Mouse (Mus musculus) cerebellum, adult 11-12 months (tissue): Measurements from ENCODE around the gene Got1.

ENCODE experiments used
- DNase-seq: peaks from one replicate; pipeline ENCODE4 v3.0.0; 2022

Gene Got1

DNA sequence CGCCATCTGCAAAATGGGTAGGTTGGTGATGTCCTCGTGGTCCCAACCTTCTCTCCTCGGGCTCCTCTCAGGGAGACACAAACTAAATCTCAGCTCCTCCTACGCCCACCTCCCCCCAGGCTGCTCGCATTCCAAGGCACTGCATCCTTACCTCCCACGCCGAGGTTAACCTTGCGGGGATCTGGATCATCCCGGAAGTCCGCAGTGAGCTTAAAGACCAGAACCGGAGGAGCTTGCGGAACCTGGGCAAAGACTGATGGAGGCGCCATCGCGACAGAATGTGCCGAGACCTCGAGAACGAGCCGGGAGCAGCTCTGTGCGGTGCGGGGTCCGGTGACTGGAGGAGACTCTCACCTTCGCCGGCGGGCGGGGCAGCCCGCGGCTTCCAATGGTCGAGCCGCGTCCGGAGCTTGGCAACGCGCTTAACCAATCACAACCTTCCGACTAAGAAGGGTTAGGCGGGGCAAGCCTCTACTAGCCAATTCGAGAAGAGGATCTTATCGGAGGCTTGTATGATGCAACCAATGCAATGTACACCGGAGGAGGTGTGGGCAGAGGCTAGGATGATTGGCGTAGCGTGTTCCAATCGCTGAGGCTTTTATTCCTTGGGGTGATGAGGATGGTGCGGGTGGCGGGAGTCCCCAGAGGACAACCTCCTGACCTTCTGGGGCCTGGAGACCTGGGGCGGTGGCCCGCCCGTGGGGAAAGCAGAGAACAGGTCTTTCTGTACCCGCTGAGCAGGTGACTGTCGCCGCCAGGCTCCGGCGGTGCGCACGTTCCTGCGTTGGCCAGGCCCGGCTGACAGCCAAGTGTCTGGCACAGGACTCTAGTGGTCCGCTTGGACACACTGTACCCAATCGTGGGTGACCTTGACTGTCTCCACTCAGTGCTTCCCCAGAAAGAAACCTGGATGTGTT is at the start of gene Got1:
TSS of gene Got1 (minus strand) at position 419 of the 917 bp plus-strand sequence.
- peak; percentile 99 for DNase-seq

DNA sequence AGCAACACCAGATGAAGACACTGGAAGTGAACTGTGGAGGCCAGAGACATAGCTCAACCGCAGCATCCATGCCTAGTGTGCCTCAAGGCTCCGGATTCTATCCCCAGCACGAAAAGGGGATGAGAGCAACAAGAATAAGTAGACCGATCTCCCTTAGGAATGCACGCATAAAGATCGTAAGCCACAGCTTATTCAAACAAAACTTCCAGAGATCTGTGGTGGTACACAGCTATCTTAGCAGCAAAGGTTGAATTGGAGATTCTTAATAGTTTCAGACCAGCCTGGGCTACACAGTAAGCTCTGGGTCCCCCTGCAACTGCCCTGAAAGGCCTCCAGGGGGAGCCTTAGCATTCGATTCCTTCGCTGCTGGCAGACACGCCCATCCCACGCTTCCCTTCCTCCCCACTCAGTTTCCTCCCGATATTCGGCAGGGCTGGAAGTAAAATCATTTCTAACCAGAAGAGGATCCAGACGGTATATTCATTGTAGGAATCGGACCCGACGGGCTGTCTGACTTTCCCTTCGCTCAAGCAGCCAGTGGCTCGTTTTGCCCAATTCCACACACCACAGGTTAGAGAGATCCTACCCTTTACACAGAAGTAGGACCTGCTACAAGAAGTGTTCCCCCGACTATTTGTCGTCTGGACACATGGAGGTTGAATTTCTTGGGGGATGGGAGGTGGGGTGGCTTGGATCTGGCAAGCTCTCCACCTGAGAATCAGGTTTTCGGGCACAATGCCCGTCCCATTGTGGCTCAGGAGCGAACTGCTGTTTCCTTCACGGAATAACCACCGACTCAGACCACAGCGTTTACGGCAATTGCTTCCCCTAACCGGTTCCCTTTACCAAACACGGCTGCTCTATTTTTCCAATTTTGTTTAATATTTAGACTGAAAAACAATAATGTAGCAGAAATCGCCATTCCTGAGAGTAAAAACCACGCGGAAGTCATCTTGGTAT is 46.7 kb upstream of the Got1 start:
- DNase-seq, result peak; percentile 29

- DNase-seq, result no peak
Observed at GRCm38 (mm10) chr19:43569133-43569532, 44.7 kb upstream of the Got1 start.

- no peak for DNase-seq
Observed at GRCm38 (mm10) chr19:43568298-43568697, 43.9 kb upstream of the Got1 start.

GRCm38 (mm10) chr19:43563166-43563565 is 38.8 kb upstream of the Got1 start:
- DNase-seq, result no peak

DNA sequence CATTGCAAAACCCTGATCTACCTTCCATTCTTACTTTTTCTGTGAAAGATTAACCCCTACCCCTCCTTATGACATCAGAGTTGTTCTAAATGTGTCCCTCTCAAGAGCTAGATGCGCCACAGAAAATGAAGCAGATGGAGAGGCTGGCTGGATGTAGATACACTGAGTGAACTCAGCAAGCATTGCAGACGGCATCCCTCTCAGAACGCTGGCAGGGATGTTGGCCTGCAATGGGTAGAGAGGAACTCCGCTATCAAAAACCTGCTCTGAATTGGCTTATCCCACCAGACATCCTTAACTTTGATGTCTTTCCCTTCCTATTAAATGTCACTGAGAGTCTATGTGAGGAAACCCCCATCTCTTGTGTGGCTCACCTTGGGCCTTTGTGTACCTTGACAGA is 37.4 kb upstream of the Got1 start:
- DNase-seq, result no peak

GRCm38 (mm10) chr19:43560244-43560643 is 35.8 kb upstream of the Got1 start:
- DNase-seq, result no peak

- no peak for DNase-seq
Observed at GRCm38 (mm10) chr19:43551493-43551890, 27.1 kb upstream of the Got1 start.

DNA sequence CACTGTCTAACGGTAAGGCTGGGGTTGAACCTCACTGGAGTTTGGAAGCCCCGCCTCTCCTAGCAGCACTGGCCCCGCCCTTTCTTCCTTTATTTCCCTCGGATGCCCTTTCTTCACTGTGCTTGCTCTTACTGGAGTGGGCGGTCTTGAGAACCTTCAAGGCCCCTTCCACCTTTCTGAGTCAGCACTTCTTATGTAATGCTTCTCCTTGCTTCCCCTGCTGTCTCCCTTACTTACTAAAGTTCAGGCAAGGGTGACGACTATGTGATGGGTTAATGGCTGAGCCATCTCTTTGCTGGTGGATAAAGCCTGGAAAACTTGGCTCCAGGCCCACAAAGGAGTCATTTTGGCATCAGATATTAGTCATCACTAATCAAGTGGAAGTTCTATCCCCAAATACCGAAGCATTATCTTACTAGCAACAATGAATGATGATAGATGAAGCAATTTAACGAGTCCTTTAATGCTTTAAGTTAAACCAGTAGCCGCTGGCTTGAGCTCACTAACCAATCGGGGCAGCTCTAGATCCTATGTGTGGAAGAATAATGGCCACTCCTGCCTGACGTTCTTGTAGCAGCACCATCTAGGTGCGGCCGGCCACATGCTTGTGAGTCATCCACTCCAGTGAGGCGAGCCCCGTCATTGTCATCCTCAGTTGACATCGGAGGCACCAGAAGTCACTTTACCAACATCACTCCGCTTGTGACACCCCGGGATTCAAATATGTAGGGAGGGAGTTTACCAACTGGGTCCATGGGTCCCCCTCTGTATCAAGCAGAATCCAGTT is 26.5 kb upstream of the Got1 start:
- DNase-seq, result no peak

- DNase-seq, result no peak
Observed at GRCm38 (mm10) chr19:43548060-43548459, 23.7 kb upstream of the Got1 start.

DNA sequence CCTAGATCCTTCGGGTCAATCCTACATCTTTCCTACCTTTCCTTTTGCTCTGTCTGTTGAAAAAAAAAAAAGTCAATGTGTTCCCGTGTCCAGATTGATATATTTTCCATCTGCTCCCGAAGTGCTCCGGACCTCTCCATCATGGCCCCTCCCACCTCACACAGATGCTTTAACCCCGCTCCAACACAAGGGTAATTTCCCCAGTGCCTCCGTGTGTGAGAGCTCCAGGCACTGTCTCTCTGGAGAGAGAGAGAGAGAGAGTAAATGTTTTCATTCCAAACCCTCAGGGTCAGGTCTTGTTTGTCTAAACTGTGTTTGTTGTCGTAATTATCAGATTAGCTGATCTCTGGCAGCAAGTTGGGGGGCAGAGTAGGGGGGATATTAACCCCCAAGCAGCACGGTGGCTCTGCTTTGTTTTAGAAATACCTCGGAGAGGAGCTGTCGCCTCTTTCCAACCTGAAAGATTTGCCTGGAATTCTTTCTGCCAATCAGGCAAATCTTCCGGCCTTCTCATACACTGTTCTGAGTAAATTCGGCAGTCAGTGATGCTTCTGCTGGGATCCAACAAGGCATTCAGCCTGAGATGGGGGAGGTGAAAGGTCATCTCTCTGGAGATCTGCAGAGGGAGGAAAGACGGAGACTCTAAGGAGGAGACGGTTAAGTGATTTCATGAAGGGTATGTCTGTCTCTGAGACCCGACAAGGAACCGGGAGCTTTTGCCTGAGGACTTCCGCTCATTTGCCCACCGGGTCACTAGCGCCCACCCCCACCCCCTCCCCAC is 22.1 kb upstream of the Got1 start:
- DNase-seq, result no peak

DNA sequence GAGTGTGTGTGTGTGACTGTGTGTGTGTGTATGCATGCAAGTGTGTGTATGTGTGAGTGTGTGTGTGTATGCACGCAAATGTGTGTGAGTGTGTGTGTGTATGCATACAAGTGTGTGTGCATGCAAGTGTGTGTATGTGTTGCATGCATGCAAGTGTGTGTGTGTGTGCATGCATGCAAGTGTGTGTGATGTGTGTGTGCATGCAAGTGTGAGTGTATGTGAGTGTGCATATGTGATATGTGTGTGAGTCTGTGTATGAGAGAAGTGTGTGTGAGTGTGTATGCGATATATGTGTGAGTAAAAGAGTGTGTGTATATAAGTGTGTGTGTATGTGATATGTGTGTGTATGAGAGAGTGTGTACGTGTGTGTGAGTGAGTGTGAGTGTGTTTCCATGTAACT is 11.0 kb upstream of the Got1 start:
- DNase-seq, result no peak

GRCm38 (mm10) chr19:43530921-43531320 is 6.5 kb upstream of the Got1 start:
- no peak for DNase-seq

GRCm38 (mm10) chr19:43530197-43530770 is 5.9 kb upstream of the Got1 start:
- DNase-seq, result peak; percentile 64

DNA sequence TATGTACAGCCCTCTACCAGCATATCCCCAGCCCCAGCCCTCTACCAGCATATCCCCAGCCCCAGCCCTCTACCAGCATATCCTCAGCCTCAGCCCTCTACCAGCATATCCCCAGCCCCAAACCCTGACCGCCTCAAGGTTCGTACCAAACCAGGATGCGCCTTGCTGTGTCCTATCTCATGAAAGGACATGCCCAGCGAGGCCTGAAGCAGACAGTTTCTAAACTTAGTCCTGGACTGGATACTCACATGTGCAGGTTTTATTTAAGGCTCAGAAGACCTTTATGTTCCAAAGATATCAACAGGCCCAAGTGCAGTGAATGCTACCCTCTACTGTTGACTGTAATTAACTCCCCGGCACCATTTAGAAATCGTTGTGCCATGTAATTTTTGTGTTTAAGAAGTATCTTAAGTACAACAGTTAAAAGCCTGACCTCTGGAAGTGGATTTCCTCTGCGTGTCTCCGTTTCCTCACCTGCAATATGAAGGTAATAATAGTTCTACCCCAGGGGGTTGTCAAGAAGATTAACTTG is 3.7 kb upstream of the Got1 start:
- no peak for DNase-seq

GRCm38 (mm10) chr19:43527131-43527530 is 2.7 kb upstream of the Got1 start:
- DNase-seq, result no peak

DNA sequence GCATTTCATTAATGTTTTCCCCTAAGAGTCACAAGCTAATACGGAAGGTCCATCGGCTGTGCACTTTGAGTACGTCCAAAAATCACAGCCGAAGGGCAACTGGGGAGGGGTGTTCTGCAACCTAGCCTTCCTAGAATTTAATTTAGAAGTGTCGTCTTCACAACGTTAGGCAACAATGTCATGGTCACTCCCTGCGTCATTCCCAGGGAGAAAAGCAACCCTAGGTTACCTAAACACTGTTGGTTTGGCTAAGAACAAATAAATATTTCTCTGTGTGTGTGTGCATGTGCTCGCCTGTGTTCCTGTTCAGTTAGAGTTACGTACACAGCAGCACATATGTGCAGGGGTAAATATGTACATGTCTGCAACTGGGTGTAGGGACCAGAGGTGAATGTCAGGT is 1.6 kb upstream of the Got1 start:
- no peak for DNase-seq

DNA sequence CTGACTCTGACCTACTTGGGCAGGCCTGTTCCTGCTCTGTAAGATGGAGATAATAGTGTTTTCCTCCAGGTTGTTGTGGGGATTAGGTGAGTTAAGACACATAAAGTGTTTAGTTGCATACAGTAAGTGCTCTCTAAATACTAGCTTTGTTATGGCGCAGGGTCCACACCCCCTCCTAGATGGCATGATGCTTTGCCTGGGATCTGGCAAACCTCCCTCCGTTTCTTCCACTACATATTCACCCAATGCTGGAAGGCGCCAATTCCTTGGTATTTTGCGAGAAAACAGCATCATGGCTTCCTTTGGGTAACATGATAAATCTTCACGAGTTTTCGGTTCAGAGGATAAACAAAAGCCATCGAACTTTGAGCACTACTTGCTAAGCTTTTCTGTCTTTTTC is 1.2 kb upstream of the Got1 start:
- peak; percentile 52 for DNase-seq

- no peak for DNase-seq
Observed at GRCm38 (mm10) chr19:43525104-43525482, 688 bp upstream of the Got1 start.

- DNase-seq, result peak; percentile 66
Observed at GRCm38 (mm10) chr19:43523551-43523950, 854 bp downstream of the Got1 start.

GRCm38 (mm10) chr19:43521996-43522395 is 2.4 kb downstream of the Got1 start:
- DNase-seq, result no peak
